ENCODE assay signal across 8 mouse cellular contexts in the genomic region with DNA sequence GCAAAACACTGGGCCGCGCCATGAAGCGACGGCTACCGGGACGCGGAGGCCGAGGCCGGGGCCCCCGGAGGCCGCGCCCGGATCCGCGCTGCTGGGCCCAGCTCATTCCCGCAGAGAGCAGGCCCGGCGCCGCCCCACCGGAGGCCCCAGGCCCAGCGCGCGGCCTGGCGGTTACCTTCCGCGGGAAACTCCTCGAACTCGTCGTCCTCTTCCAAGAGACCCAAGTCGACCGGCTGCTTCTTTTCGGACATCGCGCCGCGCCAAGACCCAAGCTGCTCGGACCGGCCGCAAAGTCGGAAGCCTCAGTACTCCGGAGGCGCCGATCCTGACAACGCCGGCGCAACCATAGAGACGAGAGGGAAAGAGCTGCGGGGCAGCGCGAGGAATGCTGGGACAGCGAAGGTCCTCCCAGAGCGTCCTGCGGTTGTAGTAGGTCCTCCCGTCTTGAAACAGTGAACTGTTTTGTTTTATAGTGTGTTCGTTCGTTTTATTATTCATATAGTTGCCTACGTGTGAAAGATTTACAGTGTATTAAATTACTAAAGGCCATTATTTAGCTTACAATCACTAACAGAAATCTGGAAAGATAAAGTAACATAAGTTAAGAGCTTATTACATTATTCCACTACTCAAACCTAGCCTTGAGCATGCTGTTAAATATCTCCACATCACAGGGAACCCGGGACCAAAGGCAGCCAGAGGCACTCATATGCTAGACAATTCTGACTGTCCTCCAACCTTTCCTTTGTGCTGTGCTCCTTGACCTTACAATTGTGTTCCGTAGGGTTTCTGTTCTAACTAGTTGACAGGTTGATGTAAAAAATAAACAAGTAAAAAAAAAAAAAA. TPM values are rescaled to one million over a fixed set of nuclear protein-coding genes. Genes with fewer than 3 reads are reported as not detected.
DNase-seq lines count a peak whose midpoint lies in the region; ATAC-seq and TF ChIP-seq lines count a peak whose summit lies in the region.

A gene (minus strand): TSS at position 360 of the 846 bp plus-strand sequence.

- peak within 1 kb of the TSS; percentile 99 for H3K9ac ChIP-seq in embryonic facial prominence, embryonic 14.5 days (ENCODE audit: low read depth, low read length)
- H3K9ac ChIP-seq in heart, adult 2 months (ENCODE audit: low read depth, low read length) = peak within 1 kb of the TSS; percentile 97
- peak within 1 kb of the TSS; percentile 99 for H3K9ac ChIP-seq in limb, embryonic 13.5 days
- H3K9ac ChIP-seq in midbrain, embryonic 16.5 days (ENCODE audit: low read depth, low read length) = peak within 1 kb of the TSS; percentile 99

- intact Hi-C loops in heart, adult 2 months (cut with DNase I) = loop anchor here (5.0 to 10.0 kb wide), 2 partner anchors 274 to 379 kb away; a partner anchor contains a TSS

- H3K27me3 ChIP-seq in embryonic facial prominence, embryonic 14.5 days (replicated peaks; ENCODE audit: control insufficient read depth, insufficient read depth, low read length) = no peaks in the 10 kb centered on the region
- H3K27me3 ChIP-seq in heart, adult 2 months (ENCODE audit: control insufficient read depth, insufficient read depth, low read length) = no peaks in the 10 kb centered on the region
- H3K27me3 ChIP-seq in limb, embryonic 13.5 days = no peaks in the 10 kb centered on the region
- no peaks in the 10 kb centered on the region for H3K27me3 ChIP-seq in midbrain, embryonic 16.5 days (ENCODE audit: control insufficient read depth, insufficient read depth, low read depth, low read length)

- 1% methylated on average over 35 of the region's 59 CpGs for WGBS in embryonic facial prominence, embryonic 14.5 days
- WGBS in heart, adult 2 months = under 1% methylated on average over 59 of the region's 59 CpGs
- WGBS in limb, embryonic 13.5 days = 1% methylated on average over 59 of the region's 59 CpGs
- under 1% methylated on average over 59 of the region's 59 CpGs for WGBS in midbrain, embryonic 16.5 days

- TF ChIP-seq CTCF in heart, adult 2 months (IDR thresholded peaks at IDR 0.05) = no peak

- no peaks in the 10 kb centered on the region for H3K9me3 ChIP-seq in embryonic facial prominence, embryonic 14.5 days (ENCODE audit: control insufficient read depth, low read length)
- H3K9me3 ChIP-seq in limb, embryonic 13.5 days = 0 out of 2 replicates have a peak, but pooled peaks cover 4% of the 10 kb centered on the region
- H3K9me3 ChIP-seq in midbrain, embryonic 16.5 days (replicated peaks; ENCODE audit: control insufficient read depth, low read length, poor library complexity, severe bottlenecking) = no peaks in the 10 kb centered on the region

- H3K4me1 ChIP-seq in embryonic facial prominence, embryonic 14.5 days (ENCODE audit: control insufficient read depth, insufficient read depth, low read length) = peaks cover 11% of the 10 kb centered on the region; the same call in 1 of the 2 replicates
- peaks cover 12% of the 10 kb centered on the region for H3K4me1 ChIP-seq in heart, adult 2 months (ENCODE audit: control insufficient read depth, insufficient read depth, low read length)
- H3K4me1 ChIP-seq in limb, embryonic 13.5 days = peaks cover 10% of the 10 kb centered on the region
- H3K4me1 ChIP-seq in midbrain, embryonic 16.5 days (ENCODE audit: control insufficient read depth, insufficient read depth, low read length) = peaks cover 14% of the 10 kb centered on the region

- TF ChIP-seq EP300 in heart, adult 2 months (IDR thresholded peaks at IDR 0.05; ENCODE audit: insufficient read depth, low read depth, low read length) = 0 out of 2 replicates have a peak, but pooled peaks have one; percentile 17

- 0 out of 2 replicates have a peak, but pooled peaks cover 3% of the 10 kb centered on the region for H3K79me2 ChIP-seq in heart, adult 2 months (replicated peaks; ENCODE audit: control insufficient read depth, insufficient read depth, low read length)

- peak; percentile 68 for TF ChIP-seq POLR2A in heart, adult 2 months (IDR thresholded peaks at IDR 0.05; ENCODE audit: insufficient read depth, low read depth, low read length)

- peak; percentile 99 for ATAC-seq in embryonic facial prominence, embryonic 14.5 days (ENCODE audit: low read depth)
- peak; percentile 99 for ATAC-seq in limb, embryonic 13.5 days (ENCODE audit: low FRiP score, low read depth)
- ATAC-seq in midbrain, embryonic 16.5 days = peak; percentile 99

- peak within 1 kb of the TSS; percentile 94 for H3K27ac ChIP-seq in embryonic facial prominence, embryonic 14.5 days (replicated peaks; ENCODE audit: low read depth, low read length)
- H3K27ac ChIP-seq in heart, adult 2 months = peak within 1 kb of the TSS; percentile 96
- H3K27ac ChIP-seq in limb, embryonic 13.5 days = peak within 1 kb of the TSS; percentile 95
- H3K27ac ChIP-seq in midbrain, embryonic 16.5 days (ENCODE audit: low read length) = peak within 1 kb of the TSS; percentile 89

- H3K4me3 ChIP-seq in embryonic facial prominence, embryonic 14.5 days (ENCODE audit: low read depth, low read length) = peak within 1 kb of the TSS; percentile 90
- peak within 1 kb of the TSS; percentile 94 for H3K4me3 ChIP-seq in heart, adult 2 months
- H3K4me3 ChIP-seq in limb, embryonic 13.5 days = peak within 1 kb of the TSS; percentile 96
- H3K4me3 ChIP-seq in midbrain, embryonic 16.5 days (ENCODE audit: low read depth, low read length) = peak within 1 kb of the TSS; percentile 98

- peak within 1 kb of the TSS; percentile 85 for H3K4me2 ChIP-seq in embryonic facial prominence, embryonic 14.5 days (ENCODE audit: low read depth, low read length)
- H3K4me2 ChIP-seq in limb, embryonic 13.5 days (replicated peaks) = peak within 1 kb of the TSS; percentile 76
- peak within 1 kb of the TSS; percentile 87 for H3K4me2 ChIP-seq in midbrain, embryonic 16.5 days (ENCODE audit: low read length)

- DNase-seq in 3T3-L1 (ENCODE audit: low read depth, low spot score) = peak; percentile 94
- DNase-seq in adrenal gland, postnatal 4 days (ENCODE audit: low spot score in 2 of 2) = peak; percentile 76 to 82
- peak; percentile 96 for DNase-seq in embryonic facial prominence, embryonic 14.5 days (ENCODE audit: low spot score)
- DNase-seq in heart, adult 2 months = peak; percentile 92 to 94
- DNase-seq in kidney, adult 8-10 months = peak; percentile 85 to 92
- DNase-seq in spleen, postnatal 10 days (ENCODE audit: low spot score in 2 of 2) = peak; percentile 87 to 92

- peaks cover 10% of the 10 kb centered on the region; the same call in 1 of the 2 replicates for H3K36me3 ChIP-seq in embryonic facial prominence, embryonic 14.5 days (ENCODE audit: control insufficient read depth, insufficient read depth, low read length)
- peaks cover 15% of the 10 kb centered on the region for H3K36me3 ChIP-seq in heart, adult 2 months (ENCODE audit: control insufficient read depth, insufficient read depth, low read length)
- peaks cover 8% of the 10 kb centered on the region for H3K36me3 ChIP-seq in limb, embryonic 13.5 days
- H3K36me3 ChIP-seq in midbrain, embryonic 16.5 days (ENCODE audit: control insufficient read depth, insufficient read depth, low read length) = no peaks in the 10 kb centered on the region

RNA-seq across cellular contexts. Expression of the gene that starts here (rescaled TPM):
- 10 to 100 TPM; 87.0 to 88.5 TPM for total RNA-seq in adrenal gland, postnatal 4 days (2021)
- 254 and 276 TPM in 2 replicates for polyA plus RNA-seq in embryonic facial prominence, embryonic 14.5 days (2014; fragmentation: Nextera tagmentation; extraction: Ambion mirVana)
- total RNA-seq in heart, adult 2 months (2021) = 100 to 1,000 TPM in 1 of 2 experiments, 10 to 100 TPM in 1; 92.7 to 105 TPM
- polyA plus RNA-seq in heart, adult 2 months (2012; rRNA removed) = 33.3 and 44.7 TPM in 2 replicates
- polyA plus RNA-seq in limb, embryonic 13.5 days (2015; fragmentation: Nextera tagmentation; extraction: Ambion mirVana) = 266 and 274 TPM in 2 replicates
- polyA plus RNA-seq in midbrain, embryonic 16.5 days (2015; fragmentation: Nextera tagmentation; extraction: Ambion mirVana) = 118 and 128 TPM in 2 replicates

Comparison
In these comparisons a context has a peak if more than half of its experiments do, and no peak if none do; other contexts are left out.
1. Peak in every context shown above with its lines: DNase-seq, ATAC-seq, H3K4me3 ChIP-seq and H3K27ac ChIP-seq.